Mouse (Mus musculus) inflammation-experienced regulatory T-cells, adult 16 weeks (primary cell): Measurements from ENCODE around the gene Spg11. TPM values are rescaled to one million over a fixed set of nuclear protein-coding genes. Genes with fewer than 3 reads are reported as not detected.

Experiments
- polyA plus RNA-seq: library from polyadenylated mRNA; unstranded; fragments of 100-300 nt; shearing (Covaris generic); gene quantifications from one replicate; pipeline ENCODE4 v1.2.1, GENCODE M21; 2017

Spg11 gene
- polyA plus RNA-seq: 22.2 TPM

GRCm38 (mm10) chr2:122117961-122118958 lies at the start of gene Spg11:
TSS of gene Spg11 (minus strand) at chr2:122118386.

GRCm38 (mm10) chr2:122160680-122161079 lies 42.5 kb upstream of the Spg11 start, which contains the start of gene Trim69:
TSS of gene Trim69 (plus strand) at chr2:122160700.

GRCm38 (mm10) chr2:122147508-122148241 lies 29.5 kb upstream of the Spg11 start, which contains the start of gene B2m:
TSS of gene B2m (plus strand) at chr2:122147686.

GRCm38 (mm10) chr2:122027862-122028755 lies 90.1 kb downstream of the Spg11 start, which contains the start of gene Eif3j1:
TSS of gene Eif3j1 (plus strand) at chr2:122028546.

Other genes starting within 250 kb of the Spg11 start
- 74.2 TPM for gene Ctdspl2, start 162.4 kb downstream of the Spg11 start, polyA plus RNA-seq
- gene Mageb3, start 162.3 kb downstream of the Spg11 start, polyA plus RNA-seq: not detected
- 5.7 TPM for gene Eif3j1, start 89.8 kb downstream of the Spg11 start, polyA plus RNA-seq
- 8,183 TPM for gene B2m, start 29.3 kb upstream of the Spg11 start, polyA plus RNA-seq
- gene Trim69, start 42.3 kb upstream of the Spg11 start, polyA plus RNA-seq: not detected
- 1.4 TPM for gene Patl2, start 67.8 kb upstream of the Spg11 start, polyA plus RNA-seq
- not detected for gene Terb2, start 67.9 kb upstream of the Spg11 start, polyA plus RNA-seq
- gene Sord, start 116.4 kb upstream of the Spg11 start, polyA plus RNA-seq: 4.1 TPM
- gene Duox2, start 180.1 kb upstream of the Spg11 start, polyA plus RNA-seq: not detected
- gene Duoxa2, start 180.5 kb upstream of the Spg11 start, polyA plus RNA-seq: not detected
- gene Duoxa1, start 195.3 kb upstream of the Spg11 start, polyA plus RNA-seq: not detected
- not detected for gene Duox1, start 197.3 kb upstream of the Spg11 start, polyA plus RNA-seq